Mouse (Mus musculus) heart, adult 2 months (tissue): ENCODE results near the gene Tcf7l1.

Experiments used
- CTCF ChIP-seq: fragments of 200-600 bp; IDR thresholded peaks from 2 replicates; pipeline ENCODE4 v1.8.1; 2022; ENCODE audit warnings: antibody characterized with exemption, mild to moderate bottlenecking, moderate library complexity
- EP300 ChIP-seq: fragments of 200-500 bp; IDR thresholded peaks from 2 replicates; pipeline ENCODE4 v1.6.1; 2011; ENCODE audit warnings: low read depth, low read length, control low read depth; ENCODE audit not compliant: insufficient read depth

DNA sequence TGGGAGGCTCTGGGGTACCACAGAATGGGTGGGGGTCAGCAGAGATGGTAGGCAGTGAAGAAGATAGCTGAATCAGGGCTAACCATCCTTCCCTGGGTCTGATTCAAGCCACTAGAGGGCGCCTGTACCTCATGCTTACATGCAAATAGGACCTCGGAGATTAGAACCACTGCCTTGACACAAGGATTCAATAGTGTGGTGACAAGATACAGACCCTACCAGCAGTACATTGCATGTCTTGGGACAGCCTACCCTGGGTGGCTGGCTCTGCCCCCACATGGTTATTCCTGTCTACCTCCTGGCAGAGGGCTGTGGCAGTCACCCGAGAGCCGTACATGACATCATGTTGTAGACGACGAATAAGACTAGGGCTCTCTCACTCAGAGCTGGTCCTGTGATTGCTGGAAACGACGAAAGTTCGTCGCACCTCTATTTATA, 141.7 kb downstream of the Tcf7l1 start:
- TF ChIP-seq CTCF: peak; percentile 93
- peak; percentile 83; the same call in 1 of the 2 replicates for TF ChIP-seq EP300
